Mouse (Mus musculus) liver, adult 2 months (tissue): ENCODE measurements at regions not wholly inside any gene's neighbourhood (a gene's known extent, or its start where the extent isn't known, plus 50 kb on each side); places are given as distances from the start of the nearest gene placed in this dataset.

Experiments used
- DNase-seq: peaks from one replicate; pipeline ENCODE4 v3.0.0-alpha.2; 2011; ENCODE audit warnings: low read depth, low spot score; ENCODE audit errors: extremely low read depth
- H3K27ac ChIP-seq: fragments of 200-500 bp; replicated peaks from 2 replicates; pipeline ENCODE4 v1.5.1; 2012; ENCODE audit warnings: low read depth, mild to moderate bottlenecking, control low read depth, inconsistent platforms, low read length; ENCODE audit not compliant: insufficient read depth
- H3K27me3 ChIP-seq: fragments of 200-500 bp; 2 replicates; pipeline ENCODE4 v1.6.1; 2012; ENCODE audit warnings: mild to moderate bottlenecking, moderate library complexity, low read length, inconsistent platforms; ENCODE audit not compliant: control insufficient read depth, insufficient read depth
- H3K36me3 ChIP-seq: fragments of 200-500 bp; 2 replicates; pipeline ENCODE4 v1.6.1; 2012; ENCODE audit warnings: low read length, inconsistent platforms; ENCODE audit not compliant: control insufficient read depth, insufficient read depth
- H3K4me1 ChIP-seq: fragments of 200-500 bp; 2 replicates; pipeline ENCODE4 v1.6.1; 2011; ENCODE audit warnings: low read length; ENCODE audit not compliant: control insufficient read depth, insufficient read depth
- H3K4me3 ChIP-seq: fragments of 200-500 bp; 2 replicates; pipeline ENCODE4 v1.5.1; 2011; ENCODE audit warnings: low read depth, mild to moderate bottlenecking, control low read depth, low read length, moderate library complexity; ENCODE audit not compliant: insufficient read depth
- H3K79me2 ChIP-seq: fragments of 200-500 bp; 2 replicates; pipeline ENCODE4 v1.6.1; 2012; ENCODE audit warnings: inconsistent platforms, mild to moderate bottlenecking, low read length, moderate library complexity; ENCODE audit not compliant: control insufficient read depth, insufficient read depth
- H3K9ac ChIP-seq: fragments of 200-500 bp; 2 replicates; pipeline ENCODE4 v1.6.1; 2012; ENCODE audit warnings: low read depth, mild to moderate bottlenecking, control low read depth, inconsistent platforms, low read length
- CTCF ChIP-seq: fragments of 200-500 bp; IDR thresholded peaks from 2 replicates; pipeline ENCODE4 v1.5.1; 2011; ENCODE audit warnings: low read depth, low read length, control low read depth
- POLR2A ChIP-seq: fragments of 200-500 bp; IDR thresholded peaks from 2 replicates; pipeline ENCODE4 v1.6.1; 2011; ENCODE audit warnings: low read length, control low read depth; ENCODE audit not compliant: insufficient read depth; ENCODE audit errors: extremely low read depth
- WGBS: fragments of 180-500 bp; shearing (Covaris S2); methylation state at CpG from one replicate; pipeline ENCODE4 v1.1.7; 2018; 5-methylcytosine and 5-hydroxymethylcytosine counted together

DNA sequence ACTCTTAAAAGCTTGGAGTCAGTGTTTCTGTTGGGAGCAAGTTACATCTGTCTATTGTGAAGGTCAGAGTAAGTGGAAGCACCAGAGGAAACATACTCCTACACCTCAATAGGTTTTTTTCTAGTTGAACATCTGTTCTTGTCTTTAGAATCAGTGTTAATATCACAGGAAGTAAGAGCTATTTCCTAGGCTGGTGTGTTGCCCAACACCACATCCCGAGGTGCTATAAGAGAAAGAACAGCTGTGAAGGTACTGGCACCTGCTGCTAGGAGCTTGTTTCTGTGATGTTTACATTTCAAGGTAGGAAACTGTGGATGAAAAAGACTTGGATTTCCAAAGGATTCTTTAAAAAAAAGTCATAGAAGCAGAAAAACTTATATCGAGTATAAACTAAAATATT lies 105.1 kb downstream of the Trim52 start:
- H3K4me1 ChIP-seq = no peaks in the 10 kb centered on the region
- no peak overlapping the region for H3K9ac ChIP-seq
- no peaks in the 10 kb centered on the region for H3K27me3 ChIP-seq
- no peak overlapping the region for H3K27ac ChIP-seq
- H3K79me2 ChIP-seq = no peaks in the 10 kb centered on the region
- H3K36me3 ChIP-seq = no peaks in the 10 kb centered on the region
- TF ChIP-seq POLR2A (no peak), CTCF (no peak)
- WGBS = 66% methylated on average over 2 of the region's 2 CpGs
- no peak overlapping the region for H3K4me3 ChIP-seq
- DNase-seq = no peak

- H3K27ac ChIP-seq = no peak overlapping the region
- no peak for TF ChIP-seq CTCF
- no peak for TF ChIP-seq POLR2A
- no peaks in the 10 kb centered on the region for H3K36me3 ChIP-seq
- H3K4me3 ChIP-seq = no peak overlapping the region
- no peak overlapping the region for H3K9ac ChIP-seq
- DNase-seq = no peak
- no peaks in the 10 kb centered on the region for H3K4me1 ChIP-seq
- WGBS = 83% methylated on average over 3 of the region's 3 CpGs
- H3K27me3 ChIP-seq = no peaks in the 10 kb centered on the region
- H3K79me2 ChIP-seq = no peaks in the 10 kb centered on the region
Measured at GRCm38 (mm10) chr14:106217681-106218080, 111.7 kb downstream of the Trim52 start.

- no peaks in the 10 kb centered on the region for H3K4me1 ChIP-seq
- H3K27me3 ChIP-seq = no peaks in the 10 kb centered on the region
- no peak overlapping the region for H3K27ac ChIP-seq
- no peak overlapping the region for H3K9ac ChIP-seq
- TF ChIP-seq POLR2A = no peak
- TF ChIP-seq CTCF = no peak
- DNase-seq = no peak
- H3K4me3 ChIP-seq = no peak overlapping the region
- no peaks in the 10 kb centered on the region for H3K36me3 ChIP-seq
- WGBS = 64% methylated on average over 5 of the region's 5 CpGs
- H3K79me2 ChIP-seq = no peaks in the 10 kb centered on the region
Measured at GRCm38 (mm10) chr14:106219293-106219797, 113.3 kb downstream of the Trim52 start.

DNA sequence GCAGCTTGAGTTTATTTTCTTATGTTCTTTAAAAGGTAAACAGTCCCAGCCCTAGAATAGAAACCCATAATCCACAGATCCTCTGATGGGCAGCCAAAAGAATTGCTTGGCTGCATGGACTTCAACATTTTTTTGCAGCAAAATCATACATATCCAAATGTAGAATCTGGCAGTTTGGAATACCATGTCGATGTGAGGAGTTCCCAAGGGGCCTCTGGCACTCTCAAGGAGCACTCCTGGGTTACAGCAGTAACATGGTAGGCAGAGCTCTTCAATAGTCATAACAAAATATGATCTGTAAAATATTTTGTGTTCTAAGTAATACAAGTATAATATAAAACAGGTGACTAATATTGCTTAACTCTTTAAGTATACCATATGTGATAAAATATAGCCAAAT lies 119.4 kb downstream of the Trim52 start:
- WGBS = 71% methylated on average over 1 of the region's 1 CpGs
- Histone ChIP-seq H3K27ac (no peak overlapping the region), H3K27me3 (no peaks in the 10 kb centered on the region), H3K9ac (no peak overlapping the region), H3K4me1 (no peaks in the 10 kb centered on the region), H3K36me3 (no peaks in the 10 kb centered on the region), H3K79me2 (no peaks in the 10 kb centered on the region), H3K4me3 (no peak overlapping the region)
- TF ChIP-seq CTCF (no peak), POLR2A (no peak)
- no peak for DNase-seq

DNA sequence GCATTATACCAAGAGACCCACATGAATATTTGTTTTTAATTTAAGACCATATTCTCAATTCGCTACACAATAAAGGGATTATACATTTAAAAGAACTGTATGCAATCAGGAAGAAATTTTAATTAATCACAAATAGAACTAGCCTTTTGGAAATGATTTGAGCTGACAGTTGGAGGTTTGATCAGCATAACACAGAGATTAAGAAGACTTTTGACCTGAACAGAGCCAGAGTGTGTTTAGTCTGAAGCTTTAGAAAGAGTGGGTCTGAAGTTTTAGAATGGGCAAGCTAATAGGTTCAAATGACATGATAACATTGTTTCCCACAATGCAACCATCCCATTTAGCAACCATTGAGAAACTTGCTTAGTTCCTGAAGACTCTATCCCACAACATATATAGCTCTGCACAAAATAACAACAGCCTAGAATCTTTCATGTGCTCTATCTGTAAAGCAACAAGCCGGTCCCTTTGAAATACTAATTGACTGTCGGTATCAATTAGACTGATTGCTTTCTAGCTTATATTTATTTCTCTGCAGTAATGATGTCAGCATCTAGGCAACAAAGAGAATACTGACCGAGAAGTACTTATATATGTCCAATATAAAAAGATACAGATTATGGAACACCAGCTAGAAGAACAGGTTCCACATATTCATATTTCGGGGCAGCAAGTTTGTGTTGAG lies 135.9 kb downstream of the Trim52 start:
- no peaks in the 10 kb centered on the region for H3K4me1 ChIP-seq
- H3K9ac ChIP-seq = no peak overlapping the region
- H3K4me3 ChIP-seq = no peak overlapping the region
- H3K27me3 ChIP-seq = no peaks in the 10 kb centered on the region
- no peak overlapping the region for H3K27ac ChIP-seq
- WGBS = 84% methylated on average over 5 of the region's 5 CpGs
- H3K79me2 ChIP-seq = no peaks in the 10 kb centered on the region
- TF ChIP-seq CTCF (no peak), POLR2A (no peak)
- DNase-seq = no peak
- H3K36me3 ChIP-seq = no peaks in the 10 kb centered on the region

GRCm38 (mm10) chr14:106259396-106260108 lies 153.6 kb downstream of the Trim52 start:
- Histone ChIP-seq H3K27me3 (no peaks in the 10 kb centered on the region), H3K27ac (no peak overlapping the region), H3K36me3 (no peaks in the 10 kb centered on the region), H3K79me2 (no peaks in the 10 kb centered on the region), H3K4me3 (no peak overlapping the region), H3K9ac (no peak overlapping the region), H3K4me1 (no peaks in the 10 kb centered on the region)
- 60% methylated on average over 4 of the region's 4 CpGs for WGBS
- no peak for TF ChIP-seq CTCF
- TF ChIP-seq POLR2A = no peak
- no peak for DNase-seq
